Mouse (Mus musculus): ENCODE results near the gene Folr2. TPM values are rescaled to one million over a fixed set of nuclear protein-coding genes. Genes with fewer than 3 reads are reported as not detected.

Gene Folr2
- polyA plus RNA-seq, 1 experiment from 2014 or later, result 0.33 TPM

- Histone ChIP-seq H3K4me1 (ENCODE audit: control insufficient read depth, insufficient read depth, low read length) (no peaks in the 10 kb centered on the region), H3K27ac (replicated peaks; ENCODE audit: low read depth, low read length) (no peak overlapping the region), H3K9me3 (ENCODE audit: control insufficient read depth, low read length) (no peaks in the 10 kb centered on the region), H3K36me3 (ENCODE audit: control insufficient read depth, insufficient read depth, low read length) (no peaks in the 10 kb centered on the region), H3K27me3 (ENCODE audit: control insufficient read depth, insufficient read depth, low read length) (no peaks in the 10 kb centered on the region), H3K4me2 (ENCODE audit: low read depth, severe bottlenecking) (no peak overlapping the region), H3K9ac (ENCODE audit: low read length) (no peak overlapping the region), H3K4me3 (ENCODE audit: low read depth, low read length) (no peak overlapping the region)
- ATAC-seq (ENCODE audit: insufficient number of reproducible peaks, low FRiP score, low TSS enrichment, low read depth), result no peak
- 88% methylated on average over 3 of the region's 3 CpGs for WGBS
- no peak for DNase-seq (ENCODE audit: low spot score)
Observed at GRCm38 (mm10) chr7:101871296-101871695, 14.3 kb upstream of the Folr2 start.

GRCm38 (mm10) chr7:101870629-101871028, 13.6 kb upstream of the Folr2 start, which contains the start of gene Folr1:
Gene Folr1, minus strand, starts transcription at chr7:101870788.
- Histone ChIP-seq H3K4me2 (ENCODE audit: low read depth, severe bottlenecking) (no peak within 1 kb of the TSS), H3K36me3 (ENCODE audit: control insufficient read depth, insufficient read depth, low read length) (no peaks in the 10 kb centered on the region), H3K9ac (ENCODE audit: low read length) (no peak within 1 kb of the TSS), H3K27me3 (ENCODE audit: control insufficient read depth, insufficient read depth, low read length) (no peaks in the 10 kb centered on the region), H3K9me3 (ENCODE audit: control insufficient read depth, low read length) (no peaks in the 10 kb centered on the region), H3K4me3 (ENCODE audit: low read depth, low read length) (no peak within 1 kb of the TSS), H3K4me1 (ENCODE audit: control insufficient read depth, insufficient read depth, low read length) (no peaks in the 10 kb centered on the region), H3K27ac (replicated peaks; ENCODE audit: low read depth, low read length) (no peak within 1 kb of the TSS)
- DNase-seq (ENCODE audit: low spot score) (no peak), ATAC-seq (ENCODE audit: insufficient number of reproducible peaks, low FRiP score, low TSS enrichment, low read depth) (no peak)
- WGBS, result 61% methylated on average over 2 of the region's 2 CpGs

DNA sequence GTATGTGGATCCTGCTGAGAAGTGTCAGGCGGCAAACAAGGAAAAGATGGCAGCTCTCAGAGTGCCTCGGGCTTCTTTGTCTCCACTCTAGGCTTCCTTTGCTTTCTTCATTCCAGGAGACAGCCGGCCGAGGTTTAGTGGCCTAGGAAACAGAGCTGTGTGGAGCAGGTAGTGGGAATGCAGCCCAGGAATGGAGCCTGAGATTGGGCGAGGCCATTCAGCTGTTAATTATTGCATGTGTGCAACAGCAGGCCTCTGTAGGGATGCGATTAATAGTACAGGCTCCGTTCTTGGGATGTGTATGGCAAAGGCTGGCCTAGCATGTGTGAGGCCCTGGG, 12.1 kb upstream of the Folr2 start:
- Histone ChIP-seq H3K9ac (ENCODE audit: low read length) (no peak overlapping the region), H3K4me3 (ENCODE audit: low read depth, low read length) (no peak overlapping the region), H3K4me1 (ENCODE audit: control insufficient read depth, insufficient read depth, low read length) (no peaks in the 10 kb centered on the region), H3K27me3 (ENCODE audit: control insufficient read depth, insufficient read depth, low read length) (no peaks in the 10 kb centered on the region), H3K4me2 (ENCODE audit: low read depth, severe bottlenecking) (no peak overlapping the region), H3K9me3 (ENCODE audit: control insufficient read depth, low read length) (no peaks in the 10 kb centered on the region), H3K27ac (replicated peaks; ENCODE audit: low read depth, low read length) (no peak overlapping the region), H3K36me3 (ENCODE audit: control insufficient read depth, insufficient read depth, low read length) (no peaks in the 10 kb centered on the region)
- DNase-seq (ENCODE audit: low spot score) (no peak), ATAC-seq (ENCODE audit: insufficient number of reproducible peaks, low FRiP score, low TSS enrichment, low read depth) (no peak)
- WGBS, result 76% methylated on average over 7 of the region's 7 CpGs

DNA sequence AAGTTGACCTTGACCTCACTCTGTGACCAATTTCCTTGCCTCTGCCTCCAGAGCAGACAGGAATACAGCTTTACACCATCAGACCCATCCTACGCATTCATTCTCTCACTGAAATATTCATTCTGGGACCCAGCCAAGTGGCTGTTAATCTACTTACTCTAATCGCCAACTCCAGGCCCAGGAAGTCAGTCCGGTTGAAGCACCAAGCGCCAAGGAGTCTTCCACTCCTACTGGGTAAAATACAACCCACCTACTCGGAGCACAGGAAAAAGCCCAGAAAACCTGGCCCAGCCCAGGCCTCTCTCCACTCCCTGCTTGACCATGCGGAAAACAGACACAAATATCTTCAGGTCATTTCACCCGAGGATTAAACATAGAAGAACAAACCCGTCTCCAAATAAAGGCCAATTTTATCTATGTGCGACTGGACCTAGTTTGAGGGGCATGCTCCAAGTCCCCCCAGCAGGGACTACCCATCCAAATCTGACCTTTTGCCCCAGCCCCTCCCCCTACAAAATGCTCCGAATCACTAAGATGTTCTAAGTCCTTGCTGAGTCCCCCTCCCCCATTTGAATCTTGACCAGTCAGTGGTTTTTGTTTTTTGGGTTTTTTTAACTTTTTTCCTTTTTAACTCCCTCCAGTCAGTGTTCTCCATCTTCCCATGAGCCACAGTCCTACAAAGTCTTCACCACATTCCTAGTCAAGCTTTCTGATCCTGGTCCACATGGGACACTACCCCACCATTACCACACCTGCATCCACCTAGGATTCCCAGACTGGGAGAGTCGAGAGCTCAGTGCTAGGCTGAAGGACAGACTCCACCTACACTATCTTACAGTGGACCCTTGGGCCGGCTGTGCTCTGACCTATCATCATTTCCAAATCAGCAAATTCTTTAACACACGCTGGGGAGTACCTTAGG, 11.5 kb upstream of the Folr2 start:
- Histone ChIP-seq H3K27me3 (ENCODE audit: control insufficient read depth, insufficient read depth, low read length) (no peaks in the 10 kb centered on the region), H3K9ac (ENCODE audit: low read length) (no peak overlapping the region), H3K36me3 (ENCODE audit: control insufficient read depth, insufficient read depth, low read length) (no peaks in the 10 kb centered on the region), H3K27ac (replicated peaks; ENCODE audit: low read depth, low read length) (no peak overlapping the region), H3K9me3 (ENCODE audit: control insufficient read depth, low read length) (no peaks in the 10 kb centered on the region), H3K4me3 (ENCODE audit: low read depth, low read length) (no peak overlapping the region), H3K4me1 (ENCODE audit: control insufficient read depth, insufficient read depth, low read length) (no peaks in the 10 kb centered on the region), H3K4me2 (ENCODE audit: low read depth, severe bottlenecking) (no peak overlapping the region)
- peak; percentile 47; the same call in 1 of the 2 replicates for ATAC-seq (ENCODE audit: insufficient number of reproducible peaks, low FRiP score, low TSS enrichment, low read depth)
- DNase-seq (ENCODE audit: low spot score), result no peak
- 83% methylated on average over 13 of the region's 13 CpGs for WGBS

- H3K4me3 ChIP-seq (ENCODE audit: low read depth, low read length), result no peak overlapping the region
- WGBS, result 98% methylated on average over 4 of the region's 4 CpGs
- ATAC-seq (ENCODE audit: insufficient number of reproducible peaks, low FRiP score, low TSS enrichment, low read depth), result no peak
Observed at GRCm38 (mm10) chr7:101867482-101867881, 10.5 kb upstream of the Folr2 start.

GRCm38 (mm10) chr7:101866491-101867265, 9.7 kb upstream of the Folr2 start:
- DNase-seq (ENCODE audit: low spot score) (no peak), ATAC-seq (ENCODE audit: insufficient number of reproducible peaks, low FRiP score, low TSS enrichment, low read depth) (no peak)
- no peak overlapping the region for H3K9ac ChIP-seq (ENCODE audit: low read length)
- no peaks in the 10 kb centered on the region for H3K36me3 ChIP-seq (ENCODE audit: control insufficient read depth, insufficient read depth, low read length)
- no peaks in the 10 kb centered on the region for H3K4me1 ChIP-seq (ENCODE audit: control insufficient read depth, insufficient read depth, low read length)
- no peak overlapping the region for H3K27ac ChIP-seq (replicated peaks; ENCODE audit: low read depth, low read length)
- H3K9me3 ChIP-seq (ENCODE audit: control insufficient read depth, low read length), result no peaks in the 10 kb centered on the region
- H3K27me3 ChIP-seq (ENCODE audit: control insufficient read depth, insufficient read depth, low read length), result no peaks in the 10 kb centered on the region
- no peak overlapping the region for H3K4me2 ChIP-seq (ENCODE audit: low read depth, severe bottlenecking)
- WGBS, result 86% methylated on average over 11 of the region's 11 CpGs
- no peak overlapping the region for H3K4me3 ChIP-seq (ENCODE audit: low read depth, low read length)

More at GRCm38 (mm10) chr7:101867482-101867881, 10.5 kb upstream of the Folr2 start:
- H3K27me3 ChIP-seq (ENCODE audit: control insufficient read depth, insufficient read depth, low read length), result no peaks in the 10 kb centered on the region
- no peak for DNase-seq (ENCODE audit: low spot score)
- H3K9me3 ChIP-seq (ENCODE audit: control insufficient read depth, low read length), result no peaks in the 10 kb centered on the region
- no peaks in the 10 kb centered on the region for H3K36me3 ChIP-seq (ENCODE audit: control insufficient read depth, insufficient read depth, low read length)
- no peaks in the 10 kb centered on the region for H3K4me1 ChIP-seq (ENCODE audit: control insufficient read depth, insufficient read depth, low read length)
- no peak overlapping the region for H3K9ac ChIP-seq (ENCODE audit: low read length)
- no peak overlapping the region for H3K27ac ChIP-seq (replicated peaks; ENCODE audit: low read depth, low read length)
- H3K4me2 ChIP-seq (ENCODE audit: low read depth, severe bottlenecking), result no peak overlapping the region

- DNase-seq (ENCODE audit: low spot score) (no peak), ATAC-seq (ENCODE audit: insufficient number of reproducible peaks, low FRiP score, low TSS enrichment, low read depth) (no peak)
- 78% methylated on average over 3 of the region's 3 CpGs for WGBS
- no peaks in the 10 kb centered on the region for H3K9me3 ChIP-seq (ENCODE audit: control insufficient read depth, low read length)
- no peak within 1 kb of the TSS for H3K4me2 ChIP-seq (ENCODE audit: low read depth, severe bottlenecking)
- H3K9ac ChIP-seq (ENCODE audit: low read length), result no peak within 1 kb of the TSS
- H3K27me3 ChIP-seq (ENCODE audit: control insufficient read depth, insufficient read depth, low read length), result no peaks in the 10 kb centered on the region
- no peaks in the 10 kb centered on the region for H3K36me3 ChIP-seq (ENCODE audit: control insufficient read depth, insufficient read depth, low read length)
- H3K4me3 ChIP-seq (ENCODE audit: low read depth, low read length), result no peak within 1 kb of the TSS
- H3K4me1 ChIP-seq (ENCODE audit: control insufficient read depth, insufficient read depth, low read length), result no peaks in the 10 kb centered on the region
- H3K27ac ChIP-seq (replicated peaks; ENCODE audit: low read depth, low read length), result no peak within 1 kb of the TSS
Observed at GRCm38 (mm10) chr7:101863415-101863814, 6.4 kb upstream of the Folr2 start, which contains the start of gene Anapc15. Gene Anapc15, plus strand, starts transcription at chr7:101863715.

- no peak for DNase-seq (ENCODE audit: low spot score)
- ATAC-seq (ENCODE audit: insufficient number of reproducible peaks, low FRiP score, low TSS enrichment, low read depth), result no peak
- Histone ChIP-seq H3K4me2 (ENCODE audit: low read depth, severe bottlenecking) (no peak overlapping the region), H3K27me3 (ENCODE audit: control insufficient read depth, insufficient read depth, low read length) (no peaks in the 10 kb centered on the region), H3K4me3 (ENCODE audit: low read depth, low read length) (no peak overlapping the region), H3K9ac (ENCODE audit: low read length) (no peak overlapping the region), H3K4me1 (ENCODE audit: control insufficient read depth, insufficient read depth, low read length) (no peaks in the 10 kb centered on the region), H3K9me3 (ENCODE audit: control insufficient read depth, low read length) (no peaks in the 10 kb centered on the region), H3K27ac (replicated peaks; ENCODE audit: low read depth, low read length) (no peak overlapping the region), H3K36me3 (ENCODE audit: control insufficient read depth, insufficient read depth, low read length) (no peaks in the 10 kb centered on the region)
- WGBS, result 72% methylated on average over 3 of the region's 3 CpGs
Observed at GRCm38 (mm10) chr7:101862291-101862690, 5.3 kb upstream of the Folr2 start.

Measured in limb, embryonic 11.5 days (tissue).